Mouse (Mus musculus) cortical plate, adult 2 months (tissue): ENCODE data around the gene Nod2. TPM values are rescaled to one million over a fixed set of nuclear protein-coding genes. Genes with fewer than 3 reads are reported as not detected.

ENCODE experiments used
- H3K27ac ChIP-seq: fragments of 200-500 bp; 2 replicates; pipeline ENCODE4 v1.5.1; 2012; ENCODE audit warnings: low read length, control low read depth, inconsistent platforms; ENCODE audit not compliant: insufficient read depth
- H3K4me1 ChIP-seq: fragments of 200-500 bp; 2 replicates; pipeline ENCODE4 v1.6.1; 2011; ENCODE audit warnings: low read length; ENCODE audit not compliant: control insufficient read depth, insufficient read depth
- H3K4me3 ChIP-seq: fragments of 200-500 bp; 2 replicates; pipeline ENCODE4 v1.5.1; 2011; ENCODE audit warnings: mild to moderate bottlenecking, low read length, control low read depth; ENCODE audit not compliant: insufficient read depth
- CTCF ChIP-seq: fragments of 200-500 bp; IDR thresholded peaks from 2 replicates; pipeline ENCODE4 v1.5.1; 2011; ENCODE audit warnings: mild to moderate bottlenecking, control low read depth, low read length; ENCODE audit not compliant: insufficient read depth; ENCODE audit errors: extremely low read depth
- POLR2A ChIP-seq: fragments of 200-500 bp; IDR thresholded peaks from 2 replicates; pipeline ENCODE4 v1.6.1; 2011; ENCODE audit warnings: mild to moderate bottlenecking, low read length, control low read depth; ENCODE audit not compliant: insufficient read depth; ENCODE audit errors: extremely low read depth
- polyA plus RNA-seq: library from polyadenylated mRNA; depleted of rRNA; stranded (reverse); fragments of >200 nt; gene quantifications from 2 replicates; pipeline ENCODE4 v1.2.3, GENCODE M21; 2012

The Nod2 gene
- polyA plus RNA-seq, 1 experiment: 0.31 TPM

DNA sequence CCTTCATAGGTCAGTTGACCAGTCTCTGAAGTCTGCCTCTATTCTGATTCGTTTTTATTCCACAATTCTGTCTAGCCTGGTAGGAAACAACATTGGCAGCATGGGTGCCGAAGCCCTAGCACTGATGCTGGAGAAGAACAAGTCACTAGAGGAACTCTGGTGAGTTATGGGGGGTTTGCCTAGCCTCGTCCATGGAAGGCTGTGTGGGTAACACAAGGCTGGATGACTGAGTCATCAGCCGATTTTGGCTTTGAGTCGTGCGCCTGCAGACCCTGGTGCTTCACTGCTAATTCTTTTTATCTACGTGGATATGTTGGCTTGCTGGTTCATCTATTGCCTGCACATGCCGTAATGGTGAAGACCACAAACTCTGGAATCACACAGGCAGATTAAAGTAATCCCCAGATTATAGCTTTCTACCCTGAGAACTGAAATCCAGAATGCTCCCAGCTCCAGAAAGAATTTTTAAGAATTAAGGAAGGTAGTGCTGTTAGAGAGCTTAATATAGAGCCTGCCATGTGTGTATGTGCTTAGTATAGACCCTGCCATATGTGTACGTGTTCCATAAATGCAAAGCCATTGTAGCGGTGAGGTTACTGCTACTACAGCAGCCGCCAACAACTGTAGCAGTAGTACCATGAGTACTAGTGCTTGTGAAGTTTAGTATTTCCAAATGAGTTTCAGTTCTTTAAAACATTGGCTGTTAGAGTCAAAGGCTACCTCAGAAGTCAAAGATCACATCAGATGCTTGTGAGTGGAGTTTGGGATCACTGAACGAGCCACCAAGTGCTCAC lies 28.5 kb downstream of the Nod2 start:
- no peak overlapping the region for H3K4me3 ChIP-seq
- H3K27ac ChIP-seq: no peak overlapping the region
- H3K4me1 ChIP-seq: peaks cover 8% of the 10 kb centered on the region; the same call in 1 of the 2 replicates
- TF ChIP-seq POLR2A (no peak), CTCF (no peak)

- Histone ChIP-seq H3K4me3 (no peak overlapping the region), H3K4me1 (peaks cover 5% of the 10 kb centered on the region; the same call in 1 of the 2 replicates), H3K27ac (no peak overlapping the region)
- no peak for TF ChIP-seq CTCF
- TF ChIP-seq POLR2A: no peak
These were observed 30.0 kb downstream of the Nod2 start for GRCm38 (mm10) chr8:88677071-88677470.

- no peak overlapping the region for H3K27ac ChIP-seq
These were observed 33.5 kb downstream of the Nod2 start for GRCm38 (mm10) chr8:88680566-88680965.

DNA sequence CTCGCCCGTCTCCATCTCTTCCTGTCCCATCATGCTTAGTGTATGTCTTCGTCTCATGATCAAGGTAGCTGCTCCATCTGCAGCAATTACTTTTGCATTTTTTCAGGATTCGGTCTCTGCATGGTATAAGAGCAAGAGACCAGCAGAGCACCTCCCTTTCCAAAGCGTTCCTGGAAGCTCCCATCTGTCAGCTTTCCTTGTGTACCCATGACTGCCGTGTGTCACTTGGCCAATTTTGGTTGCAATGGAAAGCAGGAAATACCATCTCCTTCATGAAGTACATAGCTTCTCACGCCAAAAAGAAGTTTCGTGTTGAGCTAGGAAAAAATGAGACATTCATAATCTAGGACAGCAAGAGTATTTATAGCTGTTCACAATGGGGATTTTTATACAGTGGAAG lies 33.9 kb downstream of the Nod2 start:
- Histone ChIP-seq H3K4me1 (0 out of 2 replicates have a peak, but pooled peaks cover 3% of the 10 kb centered on the region), H3K27ac (no peak overlapping the region), H3K4me3 (no peak overlapping the region)
- TF ChIP-seq POLR2A (no peak), CTCF (no peak)

More at GRCm38 (mm10) chr8:88680566-88680965, 33.5 kb downstream of the Nod2 start:
- no peak overlapping the region for H3K4me3 ChIP-seq
- TF ChIP-seq POLR2A: no peak
- TF ChIP-seq CTCF: no peak
- 0 out of 2 replicates have a peak, but pooled peaks cover 3% of the 10 kb centered on the region for H3K4me1 ChIP-seq

DNA sequence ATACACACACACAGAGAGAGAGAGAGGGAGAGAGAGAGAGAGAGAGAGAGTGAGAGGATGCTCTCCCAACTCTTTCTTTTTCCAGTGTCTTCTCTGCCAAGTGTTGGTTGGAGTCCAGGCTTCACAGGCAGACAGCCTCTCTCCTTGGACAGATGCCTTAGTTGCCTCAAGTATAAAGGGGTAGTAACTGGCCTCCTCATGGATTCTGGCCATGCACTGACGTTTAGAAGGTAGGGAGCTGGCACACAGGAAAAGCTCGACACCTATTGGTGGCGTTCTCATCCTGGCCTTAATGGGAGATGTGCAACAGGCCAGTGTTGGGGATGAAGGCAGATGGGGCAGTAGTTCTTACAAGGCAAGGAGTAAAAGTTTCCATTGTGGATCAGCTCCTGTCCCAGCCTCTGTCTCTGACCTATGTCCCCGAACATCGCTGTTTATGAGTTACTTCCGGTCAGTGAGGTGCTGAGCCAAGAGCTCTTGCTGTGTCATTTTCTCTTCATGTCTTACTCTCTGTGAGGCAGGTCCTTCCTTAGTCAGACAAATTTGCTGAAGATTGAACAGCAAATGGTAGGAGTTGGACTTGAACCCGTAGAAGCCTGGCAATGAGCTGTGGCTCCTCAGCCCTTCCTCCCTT lies 36.7 kb downstream of the Nod2 start:
- Histone ChIP-seq H3K4me3 (no peak overlapping the region), H3K4me1 (peaks cover 3% of the 10 kb centered on the region; the same call in 1 of the 2 replicates), H3K27ac (no peak overlapping the region)
- no peak for TF ChIP-seq POLR2A
- TF ChIP-seq CTCF: no peak

DNA sequence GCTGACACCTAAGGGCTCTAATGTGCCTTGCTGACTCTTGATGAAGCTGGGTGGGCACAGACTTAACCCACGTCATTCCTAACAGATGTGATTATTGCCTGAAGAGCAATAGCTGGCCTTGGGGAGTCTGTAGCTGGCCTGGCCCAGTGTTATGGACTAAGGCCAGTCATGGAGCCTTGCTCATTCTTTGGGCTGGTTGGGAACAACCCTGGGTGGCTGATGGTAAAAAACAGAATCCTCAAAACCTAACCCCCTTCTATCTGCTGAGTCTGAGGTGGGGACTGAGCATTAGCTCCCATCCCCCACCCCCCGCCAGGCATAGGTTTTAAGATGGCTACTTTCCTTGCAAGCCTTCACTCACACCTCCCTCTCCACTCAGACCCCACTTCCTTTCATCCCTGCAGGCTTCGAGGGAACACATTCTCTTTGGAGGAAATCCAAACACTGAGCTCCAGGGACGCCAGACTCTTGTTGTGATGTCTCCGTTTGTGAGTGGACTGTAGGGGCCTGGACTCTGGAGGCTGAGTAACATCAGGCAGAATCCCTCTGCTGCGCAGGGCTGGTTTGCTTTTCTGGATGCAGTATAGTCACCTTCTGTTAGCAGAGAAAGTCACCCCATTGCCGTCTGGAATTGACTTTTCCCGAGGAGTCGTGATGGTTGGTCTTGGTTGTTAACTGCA lies 39.3 kb downstream of the Nod2 start:
- no peaks in the 10 kb centered on the region; the same call in 1 of the 2 replicates for H3K4me1 ChIP-seq
- TF ChIP-seq CTCF (no peak), POLR2A (no peak)
- H3K27ac ChIP-seq: no peak overlapping the region
- no peak overlapping the region for H3K4me3 ChIP-seq

GRCm38 (mm10) chr8:88686906-88687235 lies 39.8 kb downstream of the Nod2 start:
- Histone ChIP-seq H3K4me3 (no peak overlapping the region), H3K27ac (no peak overlapping the region), H3K4me1 (no peaks in the 10 kb centered on the region; the same call in 1 of the 2 replicates)
- no peak for TF ChIP-seq POLR2A
- TF ChIP-seq CTCF: no peak

- H3K4me1 ChIP-seq: no peaks in the 10 kb centered on the region; the same call in 1 of the 2 replicates
- TF ChIP-seq CTCF (no peak), POLR2A (no peak)
- no peak overlapping the region for H3K27ac ChIP-seq
- no peak overlapping the region for H3K4me3 ChIP-seq
These were observed 42.0 kb downstream of the Nod2 start for GRCm38 (mm10) chr8:88689151-88689550.

GRCm38 (mm10) chr8:88689891-88690290 lies 42.8 kb downstream of the Nod2 start:
- no peak for TF ChIP-seq CTCF
- TF ChIP-seq POLR2A: no peak
- Histone ChIP-seq H3K27ac (no peak overlapping the region), H3K4me1 (no peaks in the 10 kb centered on the region; the same call in 1 of the 2 replicates), H3K4me3 (no peak overlapping the region)
